Mouse (Mus musculus): ENCODE data around the gene Fadd.

Fadd gene

GRCm38 (mm10) chr7:144581559-144582283 lies 542 bp downstream of the Fadd start:
- peak; percentile 88 for DNase-seq (ENCODE audit: low read depth, low spot score)

GRCm38 (mm10) chr7:144577876-144578275 lies 4.4 kb downstream of the Fadd start:
- DNase-seq (ENCODE audit: low read depth, low spot score), result no peak

GRCm38 (mm10) chr7:144572234-144572633 lies 10.0 kb downstream of the Fadd start:
- DNase-seq (ENCODE audit: low read depth, low spot score), result no peak

DNA sequence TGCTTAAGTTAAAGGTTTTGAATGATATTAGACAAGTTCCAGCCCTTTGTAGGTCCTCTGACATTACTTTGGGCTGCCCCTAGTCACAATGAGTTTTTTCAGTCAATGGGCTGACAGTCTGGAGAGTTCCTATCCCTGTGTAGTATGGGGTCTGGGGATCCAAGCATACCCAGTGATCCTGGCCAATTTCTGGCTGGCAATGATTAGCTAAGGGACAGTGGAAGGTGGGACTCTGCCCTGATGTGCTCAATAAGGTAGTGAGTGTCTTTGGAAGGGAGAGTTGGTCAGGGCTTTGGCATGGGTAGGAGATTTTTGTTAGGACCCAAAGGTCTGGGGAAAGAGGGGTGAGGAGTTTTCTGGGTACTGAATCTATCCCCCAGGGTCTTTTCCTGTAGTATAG lies 10.7 kb downstream of the Fadd start:
- DNase-seq (ENCODE audit: low read depth, low spot score), result no peak

GRCm38 (mm10) chr7:144569428-144569827 lies 12.8 kb downstream of the Fadd start:
- no peak for DNase-seq (ENCODE audit: low read depth, low spot score)

DNA sequence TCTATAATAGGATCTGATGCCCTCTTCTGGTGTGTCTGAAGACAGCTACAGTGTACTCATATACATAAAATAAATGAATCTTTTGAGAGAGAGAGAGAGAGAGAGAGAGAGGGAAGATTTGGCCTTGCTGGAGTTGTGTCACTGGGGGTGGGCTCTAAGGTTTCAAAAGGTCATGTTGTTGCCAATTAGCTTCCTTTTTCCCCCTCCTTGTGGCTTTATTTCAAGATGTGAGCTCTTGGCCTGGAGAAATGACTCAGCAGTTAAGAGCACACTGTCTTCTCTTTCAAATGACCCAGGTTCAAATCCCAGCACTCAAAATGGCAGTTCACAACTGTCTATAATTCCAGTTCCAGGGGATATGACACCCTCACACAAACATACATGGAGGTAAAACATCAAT lies 14.2 kb downstream of the Fadd start:
- no peak for DNase-seq (ENCODE audit: low read depth, low spot score)

GRCm38 (mm10) chr7:144566921-144567682 lies 15.2 kb downstream of the Fadd start:
- DNase-seq (ENCODE audit: low read depth, low spot score), result no peak

GRCm38 (mm10) chr7:144563456-144564155 lies 18.7 kb downstream of the Fadd start:
- DNase-seq (ENCODE audit: low read depth, low spot score), result no peak

- DNase-seq (ENCODE audit: low read depth, low spot score), result no peak
These were observed 20.2 kb downstream of the Fadd start for GRCm38 (mm10) chr7:144562016-144562415.

DNA sequence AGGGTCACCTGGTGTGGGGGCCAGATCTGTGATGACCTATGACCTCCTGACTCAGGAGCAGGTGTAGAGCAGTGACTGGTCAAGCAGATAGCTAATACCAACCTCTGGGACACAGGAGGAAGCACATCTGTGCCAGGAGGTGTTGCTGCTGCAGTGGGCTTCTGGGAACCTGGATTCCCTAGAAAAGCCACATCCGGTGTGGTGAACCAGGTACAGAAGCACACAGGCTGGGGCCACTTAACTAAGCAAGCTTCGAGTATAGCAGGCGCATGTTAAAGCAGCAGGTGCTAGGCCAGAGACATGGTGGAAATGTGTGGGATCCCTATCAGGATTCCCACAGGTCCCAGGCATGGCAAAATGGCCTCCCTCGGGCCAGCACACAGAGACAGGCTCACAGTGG lies 21.7 kb downstream of the Fadd start:
- peak; percentile 70 for DNase-seq (ENCODE audit: low read depth, low spot score)

- DNase-seq (ENCODE audit: low read depth, low spot score), result no peak
These were observed 23.7 kb downstream of the Fadd start for GRCm38 (mm10) chr7:144558552-144558951.

DNA sequence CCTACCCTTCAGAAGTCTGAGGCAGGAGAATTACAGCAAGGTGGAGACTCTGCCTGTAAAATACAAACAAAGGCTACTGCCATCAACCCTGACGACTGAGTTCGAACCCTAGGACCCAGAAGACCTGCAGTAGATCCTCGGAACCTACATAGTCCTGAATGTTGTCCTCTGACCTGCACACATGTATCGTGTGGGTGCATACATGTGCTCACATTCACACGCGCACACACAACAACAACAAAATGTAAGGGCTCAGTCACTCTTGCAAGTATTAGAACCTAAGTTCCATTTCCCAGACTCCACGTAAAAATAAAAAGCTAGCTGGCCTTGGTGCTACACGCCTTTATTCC lies 28.2 kb downstream of the Fadd start:
- DNase-seq (ENCODE audit: low read depth, low spot score), result no peak

DNA sequence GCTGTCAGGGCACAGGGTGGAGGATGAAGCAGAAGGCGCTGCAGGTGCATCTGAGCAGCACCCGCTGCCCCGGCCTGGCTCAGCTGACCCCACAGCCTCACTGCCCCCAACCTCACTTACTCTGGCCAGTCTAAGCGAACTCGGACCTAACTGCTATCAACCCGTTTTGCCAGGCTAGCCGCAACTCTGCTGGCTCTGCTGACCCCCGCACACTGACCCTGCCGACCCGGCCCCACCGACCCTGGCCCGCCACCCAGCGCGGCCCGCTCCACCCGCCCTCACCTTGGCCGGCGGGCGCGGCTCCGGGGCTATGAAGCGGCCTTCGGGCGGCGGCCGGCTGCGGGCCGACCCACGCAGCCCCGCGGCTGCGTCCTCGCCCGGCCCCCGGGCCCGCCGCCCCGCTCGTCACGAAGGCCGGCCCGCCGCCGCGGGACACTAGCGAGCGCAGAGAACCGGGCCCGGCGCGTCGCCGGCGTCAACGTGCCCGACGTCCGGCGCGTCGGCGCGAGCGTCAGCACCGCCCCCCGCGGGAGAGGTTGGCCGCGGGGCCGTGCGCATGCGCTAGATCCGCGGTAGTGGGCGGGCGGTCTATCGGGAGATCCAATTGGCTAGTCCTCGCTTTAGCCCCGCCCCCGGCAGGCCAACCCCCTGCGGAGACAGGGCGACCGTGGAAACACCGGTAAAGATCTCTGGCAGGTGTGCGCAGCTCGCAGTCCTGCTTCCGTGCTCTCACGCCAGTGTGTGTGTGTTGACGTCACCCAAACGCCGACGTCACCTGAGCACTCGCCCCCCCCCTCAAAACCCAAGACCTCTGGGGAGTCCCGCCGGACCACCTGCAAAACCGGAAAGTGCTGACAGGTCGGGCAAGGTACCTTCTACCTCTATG lies 28.8 kb downstream of the Fadd start, which contains the start of gene Ppfia1:
Gene Ppfia1 (minus strand): TSS at position 493 of the 886 bp plus-strand sequence.
- DNase-seq (ENCODE audit: low read depth, low spot score), result peak; percentile 99

GRCm38 (mm10) chr7:144552274-144552673 lies 30.0 kb downstream of the Fadd start:
- no peak for DNase-seq (ENCODE audit: low read depth, low spot score)

- DNase-seq (ENCODE audit: low read depth, low spot score), result no peak
These were observed 31.5 kb downstream of the Fadd start for GRCm38 (mm10) chr7:144550811-144551210.

- peak; percentile 35 for DNase-seq (ENCODE audit: low read depth, low spot score)
These were observed 32.2 kb downstream of the Fadd start for GRCm38 (mm10) chr7:144549904-144550566.

- DNase-seq (ENCODE audit: low read depth, low spot score), result no peak
These were observed 37.0 kb downstream of the Fadd start for GRCm38 (mm10) chr7:144545231-144545630.

DNA sequence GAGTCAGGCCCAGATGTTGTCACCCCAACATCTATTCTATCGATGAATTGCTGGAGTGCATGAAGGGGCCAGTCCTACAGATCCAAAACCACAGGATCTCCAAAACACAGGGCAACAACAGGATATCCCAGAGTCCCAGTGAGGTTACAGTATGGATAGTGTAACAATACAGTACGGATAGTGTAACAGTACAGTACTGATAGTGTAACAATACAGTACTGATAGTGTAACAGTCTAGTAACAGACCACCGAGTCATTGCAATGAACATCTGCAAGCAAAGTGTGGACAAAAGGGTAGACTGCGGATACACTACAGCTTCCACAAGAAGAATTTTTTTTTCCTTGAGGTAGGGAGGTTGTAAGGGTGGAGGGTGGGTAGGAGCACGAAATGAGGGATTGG lies 40.9 kb downstream of the Fadd start:
- DNase-seq (ENCODE audit: low read depth, low spot score), result no peak

GRCm38 (mm10) chr7:144539146-144539545 lies 43.1 kb downstream of the Fadd start:
- DNase-seq (ENCODE audit: low read depth, low spot score), result no peak

- no peak for DNase-seq (ENCODE audit: low read depth, low spot score)
These were observed 44.1 kb downstream of the Fadd start for GRCm38 (mm10) chr7:144538030-144538644.

Measured in CD4-positive, CD25-positive, alpha-beta regulatory T cell, adult 2 months (primary cell).